Mouse (Mus musculus): Measurements from ENCODE around the gene F3. TPM values are rescaled to one million over a fixed set of nuclear protein-coding genes. Genes with fewer than 3 reads are reported as not detected.
"Not testable (repeated sequence)": the region's sequence is repeated elsewhere in the genome, so short reads cannot be mapped to it uniquely, and the experiment has no call there.

The F3 gene
- total RNA-seq, 1 experiment from 2014 or later, result 17.2 TPM

DNA sequence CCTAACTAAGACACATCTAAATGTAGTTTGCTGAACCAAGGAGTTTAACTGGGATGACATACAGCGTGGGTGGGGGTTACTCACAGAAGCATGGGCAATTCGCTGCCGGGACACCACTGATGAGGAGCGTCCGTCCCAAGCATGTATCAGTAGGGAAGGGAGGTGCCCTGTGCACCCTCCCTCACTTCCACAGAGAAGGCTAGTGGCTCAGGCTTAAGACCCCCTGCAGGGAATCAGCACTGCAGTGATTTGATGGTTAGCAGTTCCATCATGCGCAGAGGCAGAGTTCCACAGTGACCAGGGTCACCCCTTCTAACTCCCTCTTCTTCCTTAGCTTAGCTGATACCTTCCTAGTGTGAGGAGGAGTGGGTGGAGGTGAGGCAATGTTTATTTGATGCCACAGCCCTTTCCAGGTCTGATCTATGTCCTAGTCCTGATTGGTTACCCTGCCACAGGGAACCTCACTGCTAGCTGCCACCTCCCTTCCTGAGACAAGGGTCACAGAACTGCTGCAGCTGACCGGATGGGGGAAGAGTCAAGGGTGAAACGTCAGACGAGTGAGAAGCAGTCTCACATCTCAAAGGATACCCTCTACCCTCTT is 15.5 kb downstream of the F3 start:
- DNase-seq, result no peak

DNA sequence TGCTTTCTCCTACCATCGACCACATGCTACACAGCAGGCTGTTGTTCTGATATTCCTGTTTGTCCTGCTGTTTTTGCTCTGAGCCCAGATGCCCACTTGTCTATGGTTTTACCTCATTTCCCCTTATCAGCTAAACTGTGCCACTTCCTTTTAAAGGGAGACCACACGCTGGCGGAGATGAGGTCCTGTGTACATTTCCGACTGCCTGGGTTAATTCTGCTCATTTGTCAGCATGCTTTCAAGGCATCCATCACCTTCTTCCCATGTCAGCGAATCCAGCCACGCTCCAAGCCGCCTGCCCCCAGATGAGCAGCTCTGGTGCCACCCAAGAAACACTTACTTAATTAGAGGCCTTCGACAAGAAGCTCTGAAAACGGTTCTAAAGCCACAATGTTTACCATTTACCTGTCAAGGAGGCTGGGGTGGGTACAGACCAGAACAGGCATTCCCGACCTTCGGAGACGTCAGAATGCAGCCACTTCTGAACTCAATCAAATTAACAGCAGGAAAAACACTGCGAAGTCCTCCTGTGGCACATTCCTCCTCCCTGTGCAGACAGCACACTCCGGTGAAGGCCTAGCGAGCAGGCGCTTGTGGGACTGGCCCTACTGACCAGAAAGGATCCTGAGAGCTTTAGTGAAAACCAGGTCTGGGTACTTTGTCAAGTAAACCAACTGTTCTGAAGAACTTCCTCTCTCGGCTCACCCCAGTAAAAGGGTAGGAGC is 16.3 kb downstream of the F3 start:
- DNase-seq, result no peak

DNA sequence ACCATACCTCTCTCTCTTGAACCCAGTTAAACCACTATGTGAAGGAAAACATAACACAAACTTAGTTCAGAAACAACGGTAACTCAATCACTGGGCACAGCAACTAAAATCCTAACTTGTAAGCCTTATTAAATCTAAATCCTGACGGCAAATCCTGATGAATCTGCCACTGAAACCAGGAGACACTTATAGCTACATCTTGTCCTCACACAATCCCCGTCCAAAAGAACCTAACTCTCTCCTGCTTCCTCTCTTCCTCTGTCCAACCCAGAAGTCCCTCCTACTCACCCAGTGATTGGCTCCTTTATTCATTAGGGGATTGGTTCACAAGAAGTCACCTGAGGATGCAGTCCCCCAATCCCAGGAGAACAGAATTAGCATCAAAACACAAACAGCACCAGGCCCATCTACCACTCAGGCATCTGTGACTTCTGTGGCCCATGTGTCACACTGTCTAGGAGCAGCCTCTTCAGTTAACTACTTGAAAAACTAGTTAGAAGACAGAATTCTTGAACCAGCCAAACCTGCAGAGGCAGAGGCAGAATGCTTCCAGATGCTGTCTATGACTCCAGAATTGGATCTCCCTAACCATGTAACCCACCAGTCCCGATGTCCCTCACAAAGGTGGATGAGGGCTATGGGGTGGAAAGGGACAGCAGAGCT is 18.0 kb downstream of the F3 start:
- DNase-seq, result not testable (repeated sequence)

DNA sequence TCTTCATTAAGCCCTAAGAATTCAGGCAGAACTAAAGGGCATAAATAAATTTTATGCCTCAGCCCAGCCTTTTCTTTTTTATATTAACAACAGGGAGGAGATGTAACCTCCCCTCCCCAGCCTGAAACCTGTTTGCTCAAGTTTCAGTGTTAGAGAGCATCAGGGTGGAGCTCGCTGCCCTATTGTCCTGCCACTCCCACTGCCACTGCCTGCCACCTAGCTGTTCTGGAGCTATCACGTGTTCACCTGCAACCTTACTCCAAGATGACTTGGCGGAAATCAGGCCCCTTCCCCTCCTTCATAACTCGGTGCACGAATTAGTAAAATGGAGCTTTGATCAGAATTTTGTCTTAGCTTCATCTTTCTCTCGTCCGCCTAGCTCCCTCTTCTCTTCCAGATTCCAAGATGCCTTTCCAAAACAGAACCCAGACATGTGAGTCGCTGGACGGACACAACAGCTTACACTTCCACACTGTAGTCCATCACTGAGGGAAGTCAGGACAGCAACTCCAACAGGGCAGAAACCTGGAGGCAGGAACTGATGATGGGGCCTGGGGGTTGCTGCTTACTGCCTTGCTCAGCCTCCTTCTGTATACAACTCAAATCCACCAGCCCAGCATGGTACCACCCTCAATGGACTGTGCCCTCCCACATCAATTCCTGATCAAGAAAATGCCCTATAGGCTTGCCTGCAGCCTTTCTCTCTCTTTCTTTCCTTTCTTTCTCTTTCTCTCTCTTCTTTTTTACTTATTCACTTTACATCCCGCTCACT is 31.2 kb downstream of the F3 start:
- not testable (repeated sequence) for DNase-seq

DNA sequence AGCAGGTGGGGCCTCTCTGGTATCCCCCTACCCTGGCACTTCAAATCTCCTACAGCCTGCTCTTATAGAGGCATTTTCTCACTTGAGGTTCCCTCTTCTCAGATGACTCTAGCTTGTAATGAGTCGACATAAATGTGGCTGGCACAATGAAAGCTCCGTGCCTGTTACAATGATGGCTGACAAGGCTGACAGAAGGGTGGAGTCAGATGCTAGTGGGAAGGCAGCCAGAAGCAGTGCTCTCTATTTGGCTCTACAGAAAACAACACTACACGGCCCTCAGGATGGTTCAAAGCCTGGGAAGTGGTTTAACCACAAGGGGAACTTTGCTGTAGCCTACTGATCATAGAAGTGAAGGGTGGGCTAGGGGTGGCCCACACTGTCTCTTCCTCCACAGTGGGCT is 31.8 kb downstream of the F3 start:
- DNase-seq, result no peak

DNA sequence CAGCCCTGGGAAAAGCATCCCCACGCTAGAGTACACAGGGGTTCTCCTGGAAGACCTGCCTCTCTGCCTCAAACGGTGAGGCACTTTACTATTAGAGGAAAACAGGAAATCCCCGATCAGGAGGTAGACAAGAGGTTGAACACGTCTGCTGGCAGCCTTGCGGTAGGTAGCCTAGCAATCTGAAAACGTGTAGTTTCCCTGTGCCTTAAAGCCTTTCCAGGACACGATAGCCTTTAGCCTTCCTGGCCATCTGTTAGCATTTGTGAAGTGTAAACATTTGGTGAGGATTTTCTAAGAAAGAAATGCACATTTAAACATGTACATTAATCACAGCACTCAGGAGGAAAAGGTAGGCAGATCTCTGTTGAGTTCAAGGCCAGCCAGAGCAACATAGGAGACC is 35.0 kb downstream of the F3 start:
- DNase-seq, result no peak

DNA sequence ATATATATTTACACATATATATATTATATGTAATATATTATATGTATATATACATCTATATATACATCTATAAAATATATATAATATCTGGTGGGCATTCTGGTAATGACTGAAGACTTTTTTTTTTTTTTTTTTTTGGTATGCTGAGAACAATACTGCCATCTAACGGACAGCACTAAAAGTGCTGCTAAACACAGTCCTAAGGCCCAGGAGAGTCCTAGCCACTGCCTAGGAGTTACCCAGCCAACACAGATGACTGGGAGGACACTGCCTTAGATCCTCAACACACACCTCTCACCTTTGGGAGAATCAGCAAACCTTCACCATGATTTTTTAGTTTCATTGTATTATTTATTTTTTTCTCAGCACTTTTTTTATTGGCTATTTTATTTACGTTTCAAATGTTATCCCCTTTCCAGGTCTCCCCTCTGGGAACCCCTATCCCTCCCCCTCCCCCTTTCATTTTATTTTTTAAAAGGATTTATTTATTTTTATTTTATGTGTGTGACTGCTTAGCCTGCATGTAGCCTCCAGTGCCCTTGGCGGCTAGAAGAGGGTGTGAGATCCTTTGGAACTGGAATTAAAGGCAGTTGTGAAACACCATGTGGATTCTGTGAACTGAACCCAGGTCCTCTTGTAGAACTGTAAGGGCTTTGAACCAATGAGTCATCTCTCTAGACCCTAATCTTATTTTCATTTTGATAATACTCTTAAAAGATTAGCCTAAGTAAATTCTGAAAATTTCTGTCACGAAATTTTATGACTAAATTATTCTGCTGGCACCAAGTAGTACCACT is 38.9 kb downstream of the F3 start:
- peak; percentile 36 for DNase-seq

DNA sequence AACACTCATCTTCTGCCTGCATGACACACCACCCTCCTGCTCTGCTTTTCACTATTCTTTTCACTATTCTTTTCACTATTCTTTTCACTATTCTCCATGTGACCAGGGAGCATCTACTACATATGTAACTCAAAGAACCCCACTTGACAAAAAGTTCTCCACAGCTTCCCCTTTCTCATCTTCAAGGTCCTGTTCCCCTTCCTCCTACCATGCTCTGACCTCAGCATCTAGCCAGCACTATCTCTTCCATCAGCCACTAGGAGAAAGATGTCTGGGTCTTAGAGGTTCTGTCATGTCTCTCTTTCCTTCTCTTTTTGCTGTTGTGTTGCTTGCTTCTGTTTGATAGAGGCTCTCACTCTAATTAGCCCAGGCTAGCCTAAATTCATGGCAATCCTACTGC is 42.7 kb downstream of the F3 start:
- no peak for DNase-seq

DNA sequence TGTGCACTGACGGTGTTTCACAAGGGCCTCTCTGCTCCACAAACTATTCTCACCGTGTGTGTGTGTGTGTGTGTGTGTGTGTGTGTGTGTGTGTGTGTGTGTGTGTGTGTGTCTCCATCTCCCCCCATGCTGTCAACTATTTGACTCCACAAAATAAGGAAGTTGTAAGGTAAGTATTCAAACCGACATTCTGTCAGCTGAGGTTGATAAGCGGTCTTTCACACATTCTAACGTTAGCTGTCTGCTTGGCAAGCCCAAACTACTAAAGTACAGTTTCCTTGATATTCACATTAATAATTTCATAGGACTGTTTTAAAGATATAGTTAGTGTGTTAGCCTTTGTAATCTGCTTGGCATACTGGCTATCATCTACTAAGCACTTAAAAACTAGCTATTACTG is 43.5 kb downstream of the F3 start:
- no peak for DNase-seq

DNA sequence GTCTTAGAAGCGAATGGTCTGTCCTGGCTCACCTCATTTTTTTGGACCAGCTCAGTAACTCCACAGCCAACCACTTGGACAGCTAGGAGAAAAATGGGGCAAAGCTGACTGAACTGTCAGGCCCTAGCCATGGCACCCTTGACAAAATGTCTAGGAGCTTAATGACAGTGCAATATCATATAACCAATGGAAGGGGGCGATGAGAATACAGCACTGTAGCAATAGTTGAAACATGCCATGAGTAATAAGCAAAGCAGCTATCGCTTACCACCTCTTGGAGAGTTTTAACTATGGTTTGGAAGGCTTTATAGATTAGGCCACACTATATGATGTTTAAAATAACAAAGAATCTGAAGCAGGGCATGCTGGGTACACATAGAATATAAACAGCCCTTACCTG is 45.4 kb downstream of the F3 start:
- no peak for DNase-seq

DNA sequence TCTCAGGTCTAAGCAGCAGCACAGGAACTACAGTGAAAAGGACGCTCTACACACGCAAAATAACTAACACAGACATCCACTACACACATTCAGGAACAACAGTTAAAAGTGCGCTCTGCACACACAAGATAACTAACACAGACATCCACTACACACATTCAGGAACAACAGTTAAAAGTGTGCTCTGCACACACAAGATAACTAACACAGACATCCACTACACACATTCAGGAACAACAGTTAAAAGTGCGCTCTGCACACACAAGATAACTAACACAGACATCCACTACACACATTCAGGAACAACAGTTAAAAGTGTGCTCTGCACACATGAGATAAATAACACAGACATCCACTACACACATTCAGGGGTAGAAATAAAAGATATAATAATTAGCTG is 50.0 kb downstream of the F3 start:
- not testable (repeated sequence) for DNase-seq

DNA sequence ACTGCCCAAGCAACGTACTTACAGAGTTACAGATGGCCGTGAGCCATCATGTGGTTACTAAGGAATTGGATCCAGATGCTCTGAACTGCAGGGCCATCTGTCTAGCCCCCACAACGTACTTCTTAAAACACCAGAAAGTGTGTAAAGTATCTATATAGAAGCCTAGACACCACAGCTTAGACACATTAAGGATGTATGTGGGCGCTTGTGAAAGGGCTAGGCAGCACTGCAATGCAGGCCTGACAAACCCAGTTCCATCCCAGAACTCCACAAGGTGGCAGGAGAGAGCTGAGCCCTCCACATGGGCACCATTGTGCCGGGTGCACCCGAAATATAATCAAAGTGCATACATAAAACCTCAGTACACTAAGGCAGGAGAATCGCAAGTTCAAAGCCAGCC is 54.6 kb downstream of the F3 start:
- DNase-seq, result peak; percentile 68

DNA sequence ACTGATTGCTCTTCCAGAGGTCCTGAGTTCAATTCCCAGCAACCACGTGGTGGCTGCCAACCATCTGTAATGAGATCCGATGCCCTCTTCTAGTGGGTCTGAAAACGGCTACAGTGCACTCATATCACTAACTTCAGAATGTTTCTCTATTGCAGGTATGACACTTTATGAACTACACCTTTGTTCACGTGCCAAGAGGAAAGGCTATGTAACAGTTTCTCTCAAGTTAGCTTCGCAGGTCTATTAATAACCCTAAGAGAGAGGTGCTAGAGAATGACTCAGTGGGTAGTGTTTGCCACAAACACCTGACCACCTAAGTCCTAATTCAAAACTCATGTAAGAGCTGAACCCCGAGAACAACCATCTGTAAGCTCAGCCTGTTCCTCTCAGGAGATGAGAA is 59.7 kb downstream of the F3 start:
- DNase-seq, result no peak

Other genes with a start within 250 kb of the F3 start
- gene Slc44a3, start 191.1 kb upstream of the F3 start, total RNA-seq (2021), result 14.6 TPM in 2 replicates
- not detected in 2 replicates for gene 4930432M17Rik, start 52.8 kb upstream of the F3 start, total RNA-seq (2021)
- gene Abcd3, start 91.8 kb downstream of the F3 start, total RNA-seq (2021), result 137 and 169 TPM in 2 replicates
- 82.6 and 83.4 TPM in 2 replicates for gene Arhgap29, start 229.0 kb downstream of the F3 start, total RNA-seq (2021)

All from adrenal gland, postnatal 14 days (tissue).